Mouse (Mus musculus) MEL (cell line): ENCODE measurements at regions not wholly inside any gene's neighbourhood (a gene's known extent, or its start where the extent isn't known, plus 50 kb on each side); places are given as distances from the start of the nearest gene placed in this dataset.

ENCODE experiments used
- BHLHE40 ChIP-seq: IDR thresholded peaks from 2 replicates; pipeline ENCODE4 v1.6.1; 2012; ENCODE audit warnings: low read depth, mild to moderate bottlenecking, inconsistent platforms, low read length, improper control_type of control experiment, borderline replicate concordance
- CTCF ChIP-seq, 3 experiments: IDR thresholded peaks in 2 of 3; conservative IDR thresholded peaks in 1 of 3; 2 replicates each; pipeline ENCODE4 v1.5.1; 2011 to 2012; ENCODE audit warnings: low read length in 3 of 3, low read depth in 2 of 3, mild to moderate bottlenecking in 2 of 3, improper control_type of control experiment in 1 of 3, inconsistent platforms in 1 of 3, mixed read lengths in 1 of 3, moderate library complexity in 1 of 3; ENCODE audit not compliant: control insufficient read depth in 1 of 3, insufficient read depth in 1 of 3, poor library complexity in 1 of 3, severe bottlenecking in 1 of 3
- EP300 ChIP-seq, 2 experiments: IDR thresholded peaks; 2 replicates each; pipeline ENCODE4 v1.6.1; 2011; ENCODE audit warnings: improper control_type of control experiment in 2 of 2, low read length in 2 of 2, low read depth in 1 of 2, mild to moderate bottlenecking in 1 of 2
- GABPA ChIP-seq: IDR thresholded peaks from 2 replicates; pipeline ENCODE4 v1.6.1; 2012; ENCODE audit warnings: low read depth, mild to moderate bottlenecking, inconsistent platforms, low read length, improper control_type of control experiment, moderate library complexity
- JUND ChIP-seq: IDR thresholded peaks from 2 replicates; pipeline ENCODE4 v1.6.1; 2011; ENCODE audit warnings: low read depth, mild to moderate bottlenecking, improper control_type of control experiment, low read length
- MEF2A ChIP-seq: IDR thresholded peaks from 2 replicates; pipeline ENCODE4 v1.6.1; 2014; ENCODE audit warnings: low read depth, mild to moderate bottlenecking, inconsistent platforms, low read length, improper control_type of control experiment; ENCODE audit not compliant: poor library complexity, insufficient replicate concordance, severe bottlenecking; ENCODE audit errors: extremely low read depth
- MYC ChIP-seq: IDR thresholded peaks from 2 replicates; pipeline ENCODE4 v1.6.1; 2011; ENCODE audit warnings: low read depth, mild to moderate bottlenecking, low read length, improper control_type of control experiment, moderate library complexity
- NRF1 ChIP-seq: IDR thresholded peaks from 2 replicates; pipeline ENCODE4 v1.6.1; 2014; ENCODE audit warnings: low read depth, mild to moderate bottlenecking, inconsistent platforms, low read length, improper control_type of control experiment, moderate library complexity; ENCODE audit not compliant: poor library complexity, insufficient read depth, severe bottlenecking
- POLR2A ChIP-seq, 2 experiments: IDR thresholded peaks; 2 replicates each; pipeline ENCODE4 v1.6.1; 2011 to 2012; ENCODE audit warnings: low read length in 2 of 2, mild to moderate bottlenecking in 2 of 2, control low read depth in 1 of 2, improper control_type of control experiment in 1 of 2, low read depth in 1 of 2, moderate library complexity in 1 of 2; ENCODE audit not compliant: control insufficient read depth in 1 of 2, insufficient read depth in 1 of 2, poor library complexity in 1 of 2
- SIN3A ChIP-seq: IDR thresholded peaks from 2 replicates; pipeline ENCODE4 v1.6.1; 2012; ENCODE audit warnings: low read length, improper control_type of control experiment, inconsistent platforms

- TF ChIP-seq BHLHE40 (no peak), GABPA (no peak), POLR2A (IDR thresholded peaks at IDR 0.05; ENCODE audit: control insufficient read depth in 1 of 2, insufficient read depth in 1 of 2, low read depth in 1 of 2, low read length in 2 of 2, poor library complexity in 1 of 2) (no peak), SIN3A (no peak), CTCF (IDR thresholded peaks at IDR 0.05 in 2 of 3, conservative IDR thresholded peaks at IDR 0.05 in 1 of 3; ENCODE audit: control insufficient read depth in 1 of 3, insufficient read depth in 1 of 3, low read depth in 2 of 3, low read length in 3 of 3, poor library complexity in 1 of 3, severe bottlenecking in 1 of 3) (no peak), MYC (no peak), MEF2A (no peak), NRF1 (no peak), JUND (no peak), EP300 (IDR thresholded peaks at IDR 0.05; ENCODE audit: low read depth in 1 of 2, low read length in 2 of 2) (no peak)
Observed at GRCm38 (mm10) chr3:137056544-137057224, 284.2 kb upstream of the Emcn start.
